Mouse (Mus musculus): ENCODE measurements around the gene AU022252. TPM values are rescaled to one million over a fixed set of nuclear protein-coding genes. Genes with fewer than 3 reads are reported as not detected.

Gene AU022252
- polyA plus RNA-seq, 1 experiment from 2014 or later: 41.3 TPM

- WGBS: under 1% methylated on average over 40 of the region's 40 CpGs
- H3K27me3 ChIP-seq (ENCODE audit: low read depth, poor library complexity, severe bottlenecking): no peaks in the 10 kb centered on the region
- peak within 1 kb of the TSS; percentile 83 for H3K4me3 ChIP-seq
- H3K9me3 ChIP-seq (replicated peaks): no peaks in the 10 kb centered on the region
- peak within 1 kb of the TSS; percentile 87 for H3K27ac ChIP-seq (replicated peaks)
- peaks cover 33% of the 10 kb centered on the region for H3K36me3 ChIP-seq
- peaks cover 35% of the 10 kb centered on the region for H3K4me1 ChIP-seq
- DNase-seq (ENCODE audit: low spot score): peak; percentile 93
Measured at GRCm38 (mm10) chr4:119173851-119174453, 58.6 kb downstream of the AU022252 start, which contains the start of gene Zfp691. Gene Zfp691 (minus strand): TSS chr4:119174195.

DNA sequence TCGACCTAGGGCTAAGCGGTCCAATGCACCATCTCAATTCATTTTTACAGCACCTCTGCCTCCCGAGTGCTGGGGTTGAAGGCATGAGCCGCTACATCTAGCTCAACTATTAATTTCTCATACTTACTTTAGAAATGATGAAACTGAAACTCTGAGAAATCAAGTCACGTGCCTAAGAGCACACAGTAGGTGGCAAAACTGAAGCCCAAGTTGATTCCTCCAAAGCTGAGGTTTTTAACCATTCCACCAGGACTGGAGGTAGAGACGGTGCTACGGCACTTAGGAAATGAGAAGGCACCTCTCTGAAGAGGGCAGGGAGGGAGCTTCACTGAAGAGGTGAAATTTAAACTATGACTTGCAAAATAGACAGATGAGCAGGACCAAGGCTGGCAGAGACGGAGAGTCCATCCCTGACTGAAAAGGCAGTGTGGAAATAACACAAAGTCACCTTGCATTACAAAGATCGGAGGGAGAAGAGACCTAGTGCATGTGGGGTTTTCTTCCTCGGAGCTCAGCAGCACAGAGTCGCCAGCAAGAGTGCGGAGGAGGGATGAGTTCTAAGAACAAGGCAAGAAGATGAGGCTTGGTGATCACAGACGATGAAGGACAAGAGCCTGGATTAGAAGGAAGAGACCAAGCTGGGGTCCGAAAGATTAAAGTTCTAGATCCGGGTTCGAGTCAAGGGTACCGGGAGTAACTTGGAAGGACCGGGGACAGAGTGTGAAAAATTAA is 59.4 kb downstream of the AU022252 start:
- peak overlapping the region; percentile 87 for H3K27ac ChIP-seq (replicated peaks)
- H3K9me3 ChIP-seq (replicated peaks): no peaks in the 10 kb centered on the region
- peaks cover 42% of the 10 kb centered on the region for H3K36me3 ChIP-seq
- peaks cover 35% of the 10 kb centered on the region for H3K4me1 ChIP-seq
- peak; percentile 20 for DNase-seq (ENCODE audit: low spot score)
- H3K27me3 ChIP-seq (ENCODE audit: low read depth, poor library complexity, severe bottlenecking): no peaks in the 10 kb centered on the region
- H3K4me3 ChIP-seq: peak overlapping the region; percentile 83
- 51% methylated on average over 18 of the region's 18 CpGs for WGBS

GRCm38 (mm10) chr4:119167663-119168062 is 64.8 kb downstream of the AU022252 start:
- WGBS: 6% methylated on average over 4 of the region's 4 CpGs
- H3K36me3 ChIP-seq: peaks cover 43% of the 10 kb centered on the region
- no peaks in the 10 kb centered on the region for H3K9me3 ChIP-seq (replicated peaks)
- DNase-seq (ENCODE audit: low spot score): peak; percentile 80
- H3K4me3 ChIP-seq: no peak overlapping the region
- H3K27ac ChIP-seq (replicated peaks): no peak overlapping the region
- H3K27me3 ChIP-seq (ENCODE audit: low read depth, poor library complexity, severe bottlenecking): no peaks in the 10 kb centered on the region
- peaks cover 21% of the 10 kb centered on the region for H3K4me1 ChIP-seq

DNA sequence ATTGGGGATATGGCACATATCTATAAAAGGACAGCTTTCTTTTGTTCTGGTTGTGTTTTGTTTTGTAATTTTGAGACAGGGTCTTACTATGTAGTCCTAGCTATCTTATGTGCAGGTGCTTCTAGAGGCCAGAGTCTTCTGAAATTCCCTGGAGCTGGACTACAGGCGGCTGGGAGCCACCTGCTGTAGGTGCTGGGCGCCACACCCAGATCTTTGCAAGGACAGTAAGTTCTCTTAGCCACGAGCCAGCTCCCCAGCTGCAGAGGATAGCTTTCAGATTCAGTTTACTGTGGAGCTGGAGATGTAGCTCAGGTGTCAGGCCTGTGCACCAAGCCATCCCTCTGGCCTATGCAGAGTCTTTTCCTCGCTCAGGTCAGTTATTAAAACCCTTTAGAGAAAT is 65.4 kb downstream of the AU022252 start:
- WGBS: 80% methylated on average over 4 of the region's 4 CpGs
- no peak overlapping the region for H3K4me3 ChIP-seq
- peaks cover 15% of the 10 kb centered on the region for H3K4me1 ChIP-seq
- H3K27ac ChIP-seq (replicated peaks): no peak overlapping the region
- DNase-seq (ENCODE audit: low spot score): no peak
- H3K27me3 ChIP-seq (ENCODE audit: low read depth, poor library complexity, severe bottlenecking): no peaks in the 10 kb centered on the region
- peaks cover 39% of the 10 kb centered on the region for H3K36me3 ChIP-seq
- no peaks in the 10 kb centered on the region for H3K9me3 ChIP-seq (replicated peaks)

- Histone ChIP-seq H3K27me3 (ENCODE audit: low read depth, poor library complexity, severe bottlenecking) (no peaks in the 10 kb centered on the region), H3K36me3 (peaks cover 29% of the 10 kb centered on the region), H3K27ac (replicated peaks) (no peak overlapping the region), H3K4me3 (no peak overlapping the region), H3K9me3 (replicated peaks) (no peaks in the 10 kb centered on the region), H3K4me1 (peaks cover 6% of the 10 kb centered on the region)
- no peak for DNase-seq (ENCODE audit: low spot score)
- 75% methylated on average over 7 of the region's 7 CpGs for WGBS
Measured at GRCm38 (mm10) chr4:119165916-119166315, 66.6 kb downstream of the AU022252 start.

GRCm38 (mm10) chr4:119162990-119163389 is 69.5 kb downstream of the AU022252 start:
- H3K9me3 ChIP-seq (replicated peaks): no peaks in the 10 kb centered on the region
- 70% methylated on average over 4 of the region's 4 CpGs for WGBS
- H3K36me3 ChIP-seq: peaks cover under 1% of the 10 kb centered on the region; the same call in 1 of the 2 replicates
- H3K27me3 ChIP-seq (ENCODE audit: low read depth, poor library complexity, severe bottlenecking): no peaks in the 10 kb centered on the region
- H3K4me1 ChIP-seq: no peaks in the 10 kb centered on the region
- no peak for DNase-seq (ENCODE audit: low spot score)
- no peak overlapping the region for H3K27ac ChIP-seq (replicated peaks)
- H3K4me3 ChIP-seq: no peak overlapping the region

- Histone ChIP-seq H3K27ac (replicated peaks) (no peak overlapping the region), H3K4me1 (no peaks in the 10 kb centered on the region), H3K36me3 (no peaks in the 10 kb centered on the region), H3K9me3 (replicated peaks) (no peaks in the 10 kb centered on the region), H3K27me3 (ENCODE audit: low read depth, poor library complexity, severe bottlenecking) (no peaks in the 10 kb centered on the region), H3K4me3 (no peak overlapping the region)
- DNase-seq (ENCODE audit: low spot score): no peak
- 82% methylated on average over 3 of the region's 3 CpGs for WGBS
Measured at GRCm38 (mm10) chr4:119161358-119161757, 71.2 kb downstream of the AU022252 start.

- no peak for DNase-seq (ENCODE audit: low spot score)
- H3K36me3 ChIP-seq: no peaks in the 10 kb centered on the region
- H3K9me3 ChIP-seq (replicated peaks): no peaks in the 10 kb centered on the region
- H3K27me3 ChIP-seq (ENCODE audit: low read depth, poor library complexity, severe bottlenecking): no peaks in the 10 kb centered on the region
- no peak overlapping the region for H3K27ac ChIP-seq (replicated peaks)
- H3K4me1 ChIP-seq: no peaks in the 10 kb centered on the region
- WGBS: 86% methylated on average over 5 of the region's 5 CpGs
- H3K4me3 ChIP-seq: no peak overlapping the region
Measured at GRCm38 (mm10) chr4:119157891-119158290, 74.6 kb downstream of the AU022252 start.

GRCm38 (mm10) chr4:119157186-119157585 is 75.3 kb downstream of the AU022252 start:
- Histone ChIP-seq H3K36me3 (no peaks in the 10 kb centered on the region), H3K4me1 (no peaks in the 10 kb centered on the region), H3K27ac (replicated peaks) (no peak overlapping the region), H3K9me3 (replicated peaks) (no peaks in the 10 kb centered on the region), H3K4me3 (no peak overlapping the region), H3K27me3 (ENCODE audit: low read depth, poor library complexity, severe bottlenecking) (no peaks in the 10 kb centered on the region)
- WGBS: 36% methylated on average over 2 of the region's 2 CpGs
- peak; percentile 58 for DNase-seq (ENCODE audit: low spot score)

Other genes with a start within 250 kb of the AU022252 start
- gene Slc2a1, start 124.0 kb downstream of the AU022252 start, polyA plus RNA-seq (2016; fragmentation: Nextera tagmentation; extraction: Ambion mirVana): 212 and 273 TPM in 2 replicates
- 13.1 and 13.3 TPM in 2 replicates for gene Zfp691, start 58.5 kb downstream of the AU022252 start, polyA plus RNA-seq (2016; fragmentation: Nextera tagmentation; extraction: Ambion mirVana)
- 8.2 and 9.7 TPM in 2 replicates for gene Ermap, start 42.7 kb downstream of the AU022252 start, polyA plus RNA-seq (2016; fragmentation: Nextera tagmentation; extraction: Ambion mirVana)
- gene Svbp, start 37.4 kb downstream of the AU022252 start, polyA plus RNA-seq (2016; fragmentation: Nextera tagmentation; extraction: Ambion mirVana): 152 and 156 TPM in 2 replicates
- 0.09 TPM in 1 of 2 replicates, not detected in the other for gene Tmem269, start 14.5 kb downstream of the AU022252 start, polyA plus RNA-seq (2016; fragmentation: Nextera tagmentation; extraction: Ambion mirVana)
- gene P3h1, start 203 bp upstream of the AU022252 start, polyA plus RNA-seq (2016; fragmentation: Nextera tagmentation; extraction: Ambion mirVana): 15.9 and 19.1 TPM in 2 replicates
- 0.12 and 0.17 TPM in 2 replicates for gene Cldn19, start 22.7 kb upstream of the AU022252 start, polyA plus RNA-seq (2016; fragmentation: Nextera tagmentation; extraction: Ambion mirVana)
- gene Ybx1, start 61.9 kb upstream of the AU022252 start, polyA plus RNA-seq (2016; fragmentation: Nextera tagmentation; extraction: Ambion mirVana): 1,019 and 1,063 TPM in 2 replicates
- gene Ppih, start 87.8 kb upstream of the AU022252 start, polyA plus RNA-seq (2016; fragmentation: Nextera tagmentation; extraction: Ambion mirVana): 133 and 150 TPM in 2 replicates
- gene Ccdc30, start 182.8 kb upstream of the AU022252 start, polyA plus RNA-seq (2016; fragmentation: Nextera tagmentation; extraction: Ambion mirVana): 9.0 and 9.1 TPM in 2 replicates
- 24.0 and 27.5 TPM in 2 replicates for gene Ppcs, start 189.7 kb upstream of the AU022252 start, polyA plus RNA-seq (2016; fragmentation: Nextera tagmentation; extraction: Ambion mirVana)
- 0.35 TPM in 1 of 2 replicates, not detected in the other for gene Zmynd12, start 190.1 kb upstream of the AU022252 start, polyA plus RNA-seq (2016; fragmentation: Nextera tagmentation; extraction: Ambion mirVana)

All from midbrain, embryonic 10.5 days (tissue).